Mouse (Mus musculus) heart, postnatal 0 days (tissue): ENCODE results near the gene Rhot2. TPM values are rescaled to one million over a fixed set of nuclear protein-coding genes. Genes with fewer than 3 reads are reported as not detected.

ENCODE experiments used
- ATAC-seq: fragments of 200-750 bp; cut with Nextera tagmentation; 2 replicates; pipeline ENCODE4 v1.8.0; 2017; ENCODE audit warnings: low read depth, moderate number of reproducible peaks, moderate library complexity; ENCODE audit not compliant: insufficient read depth
- DNase-seq: peaks from one replicate; pipeline ENCODE4 v3.0.0-alpha.2; 2016; ENCODE audit warnings: low spot score
- H3K27ac ChIP-seq: fragments of 300-500 bp; sonication (generic); 2 replicates; pipeline ENCODE4 v1.5.1; 2014; ENCODE audit warnings: low read depth, mild to moderate bottlenecking
- H3K27me3 ChIP-seq: fragments of 300-500 bp; sonication (generic); 2 replicates; pipeline ENCODE4 v1.6.1; 2014; ENCODE audit warnings: low read length, mixed read lengths; ENCODE audit not compliant: control insufficient read depth, insufficient read depth
- H3K36me3 ChIP-seq: fragments of 300-500 bp; sonication (generic); replicated peaks from 2 replicates; pipeline ENCODE4 v1.6.1; 2014; ENCODE audit warnings: low read length, mixed read lengths; ENCODE audit not compliant: control insufficient read depth, insufficient read depth
- H3K4me1 ChIP-seq: fragments of 300-500 bp; sonication (generic); 2 replicates; pipeline ENCODE4 v1.6.1; 2014; ENCODE audit warnings: antibody characterized with exemption; ENCODE audit not compliant: control insufficient read depth, insufficient read depth
- H3K4me2 ChIP-seq: fragments of 300-500 bp; sonication (generic); 2 replicates; pipeline ENCODE4 v1.6.1; 2014; ENCODE audit warnings: low read depth, mild to moderate bottlenecking, low read length, moderate library complexity
- H3K4me3 ChIP-seq: fragments of 300-500 bp; sonication (generic); 2 replicates; pipeline ENCODE4 v1.5.1; 2014; ENCODE audit warnings: low read depth, low read length
- H3K9ac ChIP-seq: fragments of 300-500 bp; sonication (generic); replicated peaks from 2 replicates; pipeline ENCODE4 v1.6.1; 2014; ENCODE audit warnings: low read depth, low read length, mixed read lengths
- H3K9me3 ChIP-seq: fragments of 300-500 bp; sonication (generic); replicated peaks from 2 replicates; pipeline ENCODE4 v1.6.1; 2016; ENCODE audit warnings: low read length; ENCODE audit not compliant: control insufficient read depth
- CTCF ChIP-seq: IDR thresholded peaks from 2 replicates; pipeline ENCODE4 v1.5.1; 2016; ENCODE audit warnings: antibody characterized with exemption, control low read depth, low read depth
- EP300 ChIP-seq: IDR thresholded peaks from 2 replicates; pipeline ENCODE4 v1.6.1; 2016; ENCODE audit warnings: antibody characterized with exemption, low read depth
- WGBS: fragments of 180-500 bp; shearing (Covaris S2); extraction: QIAGEN DNeasy Blood & Tissue Kit; methylation state at CpG from one replicate; pipeline ENCODE4 v1.1.7; 2014; 5-methylcytosine and 5-hydroxymethylcytosine counted together
- polyA plus RNA-seq: library from polyadenylated mRNA; unstranded; fragments of >200 nt; fragmentation: Nextera tagmentation; extraction: Ambion mirVana; gene quantifications from 2 replicates; pipeline ENCODE4 v1.2.1, GENCODE M21; 2015
- total RNA-seq: library from RNA; depleted of rRNA; stranded (reverse); fragments of >200 nt; gene quantifications from 2 replicates; pipeline ENCODE4 v1.2.3, GENCODE M21; 2014; ENCODE audit warnings: low replicate concordance

The Rhot2 gene
- total and polyA plus RNA-seq, 2 experiments from 2014 or later: 27.5 to 88.2 TPM

DNA sequence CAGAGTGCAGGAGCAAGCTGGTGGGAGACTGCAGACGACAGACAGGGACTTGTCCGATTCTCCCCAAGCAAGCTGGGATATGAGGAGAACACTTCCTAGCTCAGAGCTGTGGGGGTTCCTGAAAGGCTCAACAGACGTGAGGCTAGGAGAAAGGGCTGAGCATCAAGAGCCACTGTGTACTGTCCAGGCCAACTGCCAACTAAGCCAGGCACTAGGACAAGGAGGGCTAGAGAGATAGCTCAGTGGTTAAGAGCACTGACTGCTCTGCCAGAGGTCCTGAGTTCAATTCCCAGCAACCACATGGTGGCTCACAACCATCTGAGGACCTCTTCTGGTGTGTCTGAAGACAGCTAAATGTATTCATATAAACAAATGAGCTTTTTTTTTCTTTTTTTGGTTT is 2.1 kb downstream of the Rhot2 start:
- H3K9me3 ChIP-seq: no peaks in the 10 kb centered on the region
- WGBS: 84% methylated on average over 3 of the region's 3 CpGs
- ATAC-seq: no peak
- no peak for DNase-seq
- no peak overlapping the region for H3K4me3 ChIP-seq
- peaks cover 48% of the 10 kb centered on the region for H3K36me3 ChIP-seq
- no peaks in the 10 kb centered on the region for H3K27me3 ChIP-seq
- H3K4me2 ChIP-seq: no peak overlapping the region
- H3K27ac ChIP-seq: no peak overlapping the region
- TF ChIP-seq EP300 (no peak), CTCF (no peak)
- H3K4me1 ChIP-seq: peaks cover 13% of the 10 kb centered on the region; the same call in 1 of the 2 replicates
- H3K9ac ChIP-seq: no peak overlapping the region

- no peak within 1 kb of the TSS for H3K27ac ChIP-seq
- no peak for ATAC-seq
- no peak within 1 kb of the TSS for H3K9ac ChIP-seq
- no peaks in the 10 kb centered on the region for H3K27me3 ChIP-seq
- H3K36me3 ChIP-seq: peaks cover 48% of the 10 kb centered on the region
- no peak within 1 kb of the TSS for H3K4me2 ChIP-seq
- peaks cover 25% of the 10 kb centered on the region for H3K4me1 ChIP-seq
- 91% methylated on average over 22 of the region's 22 CpGs for WGBS
- H3K9me3 ChIP-seq: no peaks in the 10 kb centered on the region
- H3K4me3 ChIP-seq: no peak within 1 kb of the TSS
- DNase-seq: no peak
- no peak for TF ChIP-seq CTCF
- TF ChIP-seq EP300: no peak
Observed at GRCm38 (mm10) chr17:25841117-25841880, 3.4 kb downstream of the Rhot2 start, which contains the start of gene Gm20683. Gene Gm20683 (minus strand): TSS chr17:25841763.

DNA sequence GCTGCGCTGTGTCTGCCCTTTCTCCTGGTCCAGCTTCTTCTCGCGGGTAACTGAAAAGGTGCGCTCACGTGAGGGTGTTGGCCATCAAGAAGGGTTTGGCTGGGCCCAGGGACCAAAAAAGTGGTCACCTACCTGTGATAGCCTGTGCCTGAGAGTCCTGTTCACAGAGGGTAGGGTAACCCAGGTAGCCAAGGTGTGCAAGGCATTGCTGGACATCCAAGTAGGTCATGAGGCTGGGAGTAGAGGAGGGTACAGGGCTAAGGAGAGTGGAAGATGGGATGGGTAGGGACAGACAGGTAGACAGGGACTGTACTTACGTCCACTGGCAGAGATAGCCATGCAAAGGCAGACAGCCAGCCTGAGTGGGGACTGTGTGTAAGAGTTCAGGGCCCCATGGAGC is 4.1 kb downstream of the Rhot2 start:
- Histone ChIP-seq H3K9ac (no peak overlapping the region), H3K27ac (no peak overlapping the region), H3K36me3 (peaks cover 48% of the 10 kb centered on the region), H3K9me3 (no peaks in the 10 kb centered on the region), H3K4me1 (peaks cover 30% of the 10 kb centered on the region), H3K27me3 (no peaks in the 10 kb centered on the region), H3K4me3 (no peak overlapping the region), H3K4me2 (no peak overlapping the region)
- WGBS: 89% methylated on average over 6 of the region's 6 CpGs
- ATAC-seq (no peak), DNase-seq (no peak)
- TF ChIP-seq EP300 (no peak), CTCF (no peak)

DNA sequence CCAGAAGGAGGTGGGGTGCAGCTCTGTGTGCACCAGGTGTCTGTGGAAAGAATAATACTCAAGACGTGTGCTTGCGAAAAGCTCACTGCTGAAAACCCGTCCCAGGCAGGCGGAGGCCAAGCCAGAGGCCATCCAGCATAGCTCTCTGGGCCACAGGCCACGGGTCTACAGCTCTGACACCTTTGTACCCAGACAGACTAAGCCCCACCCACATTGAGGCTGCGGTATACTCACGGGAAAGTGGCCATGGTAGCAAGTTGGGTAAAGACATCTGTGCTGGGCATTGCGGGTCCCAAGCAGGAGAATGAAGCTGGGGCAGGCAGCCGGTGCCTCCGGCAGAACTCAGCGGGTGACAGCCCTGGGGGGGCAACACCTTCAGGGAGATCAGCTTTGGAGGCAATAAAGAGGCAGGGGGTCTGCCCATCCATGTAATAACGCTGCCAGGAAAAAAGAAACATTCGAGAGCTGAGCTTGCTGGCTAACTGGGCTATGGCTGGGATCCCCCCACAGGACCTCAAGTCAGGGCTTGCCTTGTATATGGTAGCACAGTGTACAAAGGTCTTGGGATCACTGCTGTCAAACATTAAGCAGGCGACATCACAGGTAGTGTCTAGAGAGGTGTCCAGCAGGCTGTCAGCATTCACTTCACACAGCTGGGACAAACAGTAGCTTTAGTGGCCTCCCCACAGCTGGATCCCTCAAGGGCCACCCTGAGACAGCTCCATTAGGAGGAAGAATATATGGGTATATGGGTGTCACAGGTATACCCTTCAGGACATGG is 5.0 kb downstream of the Rhot2 start:
- DNase-seq (no peak), ATAC-seq (no peak)
- 82% methylated on average over 14 of the region's 14 CpGs for WGBS
- TF ChIP-seq CTCF: no peak
- no peak for TF ChIP-seq EP300
- Histone ChIP-seq H3K4me2 (no peak overlapping the region), H3K4me3 (no peak overlapping the region), H3K27me3 (no peaks in the 10 kb centered on the region), H3K9ac (no peak overlapping the region), H3K4me1 (peaks cover 32% of the 10 kb centered on the region), H3K36me3 (peaks cover 48% of the 10 kb centered on the region), H3K27ac (no peak overlapping the region), H3K9me3 (no peaks in the 10 kb centered on the region)

DNA sequence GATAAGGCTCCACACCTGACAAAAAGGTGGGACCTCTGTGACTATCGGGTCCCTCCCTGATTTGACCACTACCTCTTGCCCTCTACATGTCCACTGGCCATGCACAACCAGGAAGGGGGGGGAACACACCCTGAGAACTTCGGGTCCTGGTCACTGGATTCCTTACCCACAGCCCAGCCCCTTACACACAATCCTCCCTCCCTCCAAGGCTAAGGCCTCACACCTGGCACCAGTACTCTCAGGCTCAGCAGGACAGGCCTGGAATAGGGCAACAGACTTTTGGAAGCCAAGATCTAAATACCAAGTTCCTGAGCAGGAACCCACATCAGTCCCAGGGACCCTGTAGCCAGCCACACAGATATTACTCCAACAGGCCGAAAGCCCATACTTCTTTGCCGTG is 5.7 kb downstream of the Rhot2 start:
- H3K4me3 ChIP-seq: no peak overlapping the region
- peaks cover 36% of the 10 kb centered on the region for H3K4me1 ChIP-seq
- no peaks in the 10 kb centered on the region for H3K27me3 ChIP-seq
- TF ChIP-seq EP300 (no peak), CTCF (no peak)
- DNase-seq: no peak
- no peaks in the 10 kb centered on the region for H3K9me3 ChIP-seq
- H3K27ac ChIP-seq: no peak overlapping the region
- no peak overlapping the region for H3K9ac ChIP-seq
- ATAC-seq: no peak
- 79% methylated on average over 4 of the region's 4 CpGs for WGBS
- H3K4me2 ChIP-seq: no peak overlapping the region
- peaks cover 48% of the 10 kb centered on the region for H3K36me3 ChIP-seq
